Mouse (Mus musculus): ENCODE data around the gene Lhb.
A peak's percentile ranks its signal among the peaks of the same experiment; 100 is the strongest.
"Not testable (repeated sequence)": the region's sequence is repeated elsewhere in the genome, so short reads cannot be mapped to it uniquely, and the experiment has no call there.

Gene Lhb

DNA sequence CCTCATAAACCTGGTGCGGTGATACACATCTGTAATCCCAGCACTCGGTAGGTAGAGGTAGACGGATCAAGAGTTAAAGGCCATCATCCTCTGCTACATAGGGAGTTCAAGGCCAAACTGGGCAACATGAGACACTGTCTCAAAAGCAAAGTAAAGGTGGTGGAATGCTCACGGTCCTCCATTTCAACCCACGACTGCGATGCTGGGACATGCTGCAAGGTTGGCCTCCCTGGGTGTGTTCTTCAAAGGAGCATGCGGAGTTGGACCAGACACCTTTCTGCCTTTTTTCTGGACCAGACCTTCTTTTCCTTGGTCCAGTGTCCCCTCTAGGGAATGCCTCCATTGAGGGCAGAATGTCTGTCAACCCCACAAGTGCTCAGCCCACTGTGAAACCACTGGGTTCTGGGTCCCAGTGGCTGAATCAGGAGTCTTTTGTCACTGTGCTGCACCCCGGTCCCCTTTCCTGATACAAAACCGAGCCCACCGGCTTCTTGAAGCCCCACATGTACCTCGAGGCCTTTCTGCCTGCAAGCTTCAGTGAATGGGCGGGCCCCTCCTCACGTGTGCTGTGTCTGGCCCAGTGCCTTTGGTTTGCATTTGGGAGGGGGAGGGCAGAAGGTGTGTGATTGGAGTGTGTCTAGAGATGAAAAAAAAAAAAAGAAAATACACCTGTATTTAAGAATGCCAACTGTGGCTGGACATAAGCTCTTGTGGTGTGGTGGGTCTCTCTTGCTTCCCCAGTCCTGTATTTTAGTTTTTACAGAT lies 35.5 kb downstream of the Lhb start:
- DNase-seq, result no peak

DNA sequence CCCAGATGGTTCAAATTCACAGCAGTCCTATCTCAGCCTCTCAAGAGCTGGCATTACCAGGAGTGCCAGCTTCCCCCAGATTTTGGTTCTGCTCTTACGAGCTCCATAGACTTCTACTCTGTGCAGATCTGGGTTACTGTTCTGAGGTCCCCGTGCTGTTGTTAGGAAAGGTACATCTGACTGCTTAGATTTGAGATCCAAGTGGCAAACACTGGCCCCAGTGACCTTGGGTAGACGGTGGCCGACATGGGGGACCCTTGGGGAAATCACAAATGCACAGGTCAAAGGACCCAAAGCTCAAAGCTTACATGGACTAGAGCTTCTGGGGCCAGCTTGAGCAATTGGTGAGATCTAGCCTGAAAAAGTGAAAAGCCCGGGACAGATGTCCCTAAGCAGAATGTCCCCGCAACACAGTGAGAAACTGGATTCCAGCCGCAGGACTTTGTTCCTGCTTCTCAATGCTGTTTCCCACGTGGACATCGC lies 36.1 kb downstream of the Lhb start:
- DNase-seq, result no peak

DNA sequence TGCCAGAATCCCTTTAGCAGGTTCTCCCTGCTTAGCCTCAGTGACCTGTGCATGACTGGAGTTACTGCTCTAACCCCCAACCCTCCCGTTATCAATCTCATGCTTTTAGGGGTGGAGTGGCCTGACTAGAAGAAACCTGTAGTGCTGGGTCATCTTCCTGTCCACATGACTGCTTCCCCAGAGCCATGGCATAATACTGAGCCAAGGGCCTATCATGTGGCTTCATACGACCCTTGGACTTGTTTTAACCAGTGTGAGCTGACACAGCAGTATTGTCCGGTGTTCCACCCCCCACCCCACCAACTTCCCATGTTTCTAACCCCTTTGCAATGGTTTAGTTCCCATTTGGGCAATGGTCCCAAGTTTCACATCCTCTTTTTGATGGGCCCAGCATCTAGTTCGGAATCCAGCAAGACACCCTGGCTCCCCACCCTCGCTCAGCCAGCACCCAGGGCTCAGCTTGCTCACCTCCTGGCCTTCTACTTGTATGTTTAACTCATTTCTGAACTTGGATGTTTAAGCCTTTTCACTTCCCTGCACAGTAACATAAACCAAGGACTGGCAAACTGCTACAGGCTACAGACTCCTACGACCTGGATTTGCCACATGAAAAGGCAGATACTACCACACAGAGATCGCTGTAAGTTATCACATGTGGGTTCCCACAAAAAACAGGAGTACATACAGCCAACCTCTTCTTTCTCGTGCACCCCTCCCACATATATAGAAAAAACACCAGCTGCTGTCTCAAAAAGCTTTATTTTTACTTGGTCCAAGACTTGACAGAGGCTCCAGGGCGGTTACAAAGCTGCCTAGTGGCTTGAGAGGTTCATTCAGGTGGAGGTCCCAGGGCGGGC lies 36.8 kb downstream of the Lhb start:
- DNase-seq, result peak; percentile 77

DNA sequence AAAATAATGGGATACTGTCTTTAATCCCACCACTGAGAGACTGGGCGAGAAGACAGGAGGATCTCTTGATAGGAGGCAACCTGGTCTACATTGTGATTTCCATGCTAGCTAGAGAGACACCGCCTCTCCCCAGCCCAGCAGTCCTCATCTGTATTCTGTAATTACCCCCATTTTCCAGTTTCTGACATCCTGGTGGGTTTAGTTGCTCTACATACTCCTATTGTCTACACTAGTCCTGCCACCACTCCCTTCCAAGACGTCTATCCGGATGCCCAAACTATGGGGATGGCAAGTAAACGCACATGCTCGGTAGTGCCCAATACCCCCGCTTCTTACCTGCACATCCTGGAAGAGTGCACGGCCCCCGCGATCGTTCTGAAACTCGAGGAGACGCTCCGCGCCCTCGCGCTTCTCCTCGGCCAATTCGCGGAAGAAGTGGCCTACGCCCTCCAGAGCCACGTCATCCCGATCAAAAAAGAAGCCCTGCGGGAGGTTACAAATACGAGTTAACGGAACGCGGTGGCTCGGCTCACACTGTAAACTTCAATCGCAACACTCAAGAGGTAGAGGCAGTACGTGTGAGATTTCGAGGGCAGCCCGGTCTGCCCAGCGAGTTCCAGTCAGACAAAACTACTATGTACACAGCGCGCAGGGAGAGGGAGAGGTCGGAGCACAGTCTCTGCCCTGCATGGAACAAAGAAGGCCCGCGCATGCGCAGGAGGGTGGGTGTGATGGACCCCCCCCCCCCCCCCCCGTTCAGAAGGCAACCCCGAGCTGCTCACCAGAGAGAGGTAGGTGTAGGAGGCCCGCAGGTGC lies 38.3 kb downstream of the Lhb start:
- peak; percentile 90 for DNase-seq

DNA sequence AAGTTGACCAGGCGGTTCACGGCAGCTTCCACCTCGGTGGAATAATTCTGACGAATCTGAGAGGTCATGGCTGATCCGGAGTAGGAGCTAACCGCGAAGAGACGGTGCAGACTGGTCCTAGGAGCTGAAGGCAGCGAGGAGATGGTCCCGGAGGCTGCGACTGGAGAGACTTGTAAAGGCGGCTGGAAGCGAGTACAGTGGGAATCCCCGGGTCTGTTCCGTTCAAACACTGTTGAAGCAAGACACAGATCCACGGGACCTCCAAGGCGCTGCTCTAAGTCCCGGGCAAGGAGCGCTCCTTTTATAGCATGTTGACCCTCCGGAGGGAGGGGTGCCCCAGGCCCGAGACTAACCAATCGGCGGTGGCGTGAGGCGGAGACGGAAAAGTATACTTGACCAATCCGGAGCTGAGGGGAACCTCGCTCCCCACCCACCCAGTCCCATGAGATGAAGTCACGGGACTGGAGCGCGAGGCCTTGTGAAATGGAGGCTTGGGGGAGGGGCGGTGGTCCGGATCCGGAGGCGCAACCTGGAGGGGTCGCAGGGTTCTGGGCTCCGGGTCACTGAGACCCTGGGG lies 39.0 kb downstream of the Lhb start, which contains the start of gene Ftl1:
Gene Ftl1 (minus strand): TSS at position 321 of the 577 bp plus-strand sequence.
- peak; percentile 98 for DNase-seq

DNA sequence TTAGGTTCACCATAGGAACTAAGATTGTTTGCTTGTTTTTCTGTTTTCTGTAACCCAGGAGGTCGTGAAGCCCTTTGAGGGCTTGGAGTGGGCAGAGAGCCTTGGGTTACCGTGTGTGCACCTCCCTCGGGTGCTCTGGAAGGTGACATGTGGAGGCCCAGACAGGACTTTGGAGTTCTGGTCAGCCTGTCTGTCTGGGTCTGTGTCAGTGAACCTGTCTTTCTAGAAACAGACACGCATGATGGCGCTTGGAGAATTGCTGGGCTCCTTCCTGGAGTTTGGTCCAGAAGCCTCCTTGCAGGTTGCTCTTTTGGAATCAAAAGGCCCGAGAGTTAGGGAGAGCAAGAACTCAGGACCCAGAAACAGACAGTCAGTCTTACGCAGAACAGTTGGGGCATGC lies 39.8 kb downstream of the Lhb start:
- peak; percentile 70 for DNase-seq

DNA sequence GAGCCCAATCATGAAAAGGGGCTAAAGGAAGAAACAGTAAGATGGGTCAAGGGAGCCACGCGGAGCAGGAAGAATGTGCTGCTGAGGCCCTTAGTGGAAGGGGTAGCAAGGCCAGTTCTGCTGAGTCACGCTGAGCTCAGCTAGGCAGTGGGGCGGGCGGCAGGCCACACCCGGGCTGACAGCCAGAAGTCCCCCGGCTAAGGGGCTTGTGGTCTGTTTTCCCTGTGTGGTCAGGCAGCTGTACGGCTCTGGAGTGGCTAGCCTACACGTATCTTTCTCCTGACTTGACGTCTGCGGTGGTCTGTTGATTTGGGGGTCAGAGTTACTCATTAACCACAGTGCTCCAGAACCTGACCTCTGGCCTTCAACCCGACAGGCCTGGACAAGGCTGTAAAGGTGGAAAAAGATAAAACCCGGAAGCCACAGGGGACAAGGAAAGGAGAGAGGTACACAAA lies 40.3 kb downstream of the Lhb start:
- peak; percentile 83 for DNase-seq

DNA sequence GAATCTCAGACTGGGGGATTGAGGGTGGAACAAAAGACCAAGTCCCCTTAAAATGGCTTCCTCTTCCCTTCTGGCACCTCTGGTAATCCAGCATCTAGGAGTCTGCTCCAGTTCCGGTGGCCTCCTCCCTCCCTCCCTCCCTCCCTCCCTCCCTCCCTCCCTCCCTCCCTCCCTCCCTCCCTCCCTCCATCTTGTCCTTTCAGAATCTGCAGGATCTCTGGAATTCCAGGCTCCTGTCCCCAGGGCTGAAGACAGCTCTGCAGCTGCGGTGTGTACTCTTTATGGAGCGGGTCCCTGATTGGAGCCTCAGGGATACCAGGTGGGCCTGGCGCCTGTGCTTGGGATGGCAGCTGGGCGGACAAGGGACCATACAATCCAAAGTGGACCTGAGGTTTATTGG lies 40.7 kb downstream of the Lhb start:
- DNase-seq, result peak; percentile 39

DNA sequence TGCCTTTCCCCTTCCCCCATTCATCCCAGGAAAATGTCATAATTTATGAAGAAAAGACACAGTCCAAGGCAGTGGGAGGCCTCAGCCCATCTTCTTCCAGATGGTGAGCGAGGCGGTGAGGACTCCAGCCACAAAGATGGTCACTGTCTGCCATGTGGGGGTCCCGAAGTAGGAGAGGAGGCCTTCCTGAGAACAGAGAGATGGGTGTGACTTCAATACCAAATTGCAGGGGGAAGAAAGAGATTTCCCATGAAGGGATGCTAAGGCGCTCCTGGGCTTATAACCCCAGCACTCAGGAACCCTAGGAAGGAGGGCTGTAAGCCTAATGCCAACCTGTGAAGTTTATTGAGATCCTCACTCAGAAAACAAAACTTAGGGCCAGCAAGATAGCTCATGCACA lies 41.2 kb downstream of the Lhb start:
- no peak for DNase-seq

DNA sequence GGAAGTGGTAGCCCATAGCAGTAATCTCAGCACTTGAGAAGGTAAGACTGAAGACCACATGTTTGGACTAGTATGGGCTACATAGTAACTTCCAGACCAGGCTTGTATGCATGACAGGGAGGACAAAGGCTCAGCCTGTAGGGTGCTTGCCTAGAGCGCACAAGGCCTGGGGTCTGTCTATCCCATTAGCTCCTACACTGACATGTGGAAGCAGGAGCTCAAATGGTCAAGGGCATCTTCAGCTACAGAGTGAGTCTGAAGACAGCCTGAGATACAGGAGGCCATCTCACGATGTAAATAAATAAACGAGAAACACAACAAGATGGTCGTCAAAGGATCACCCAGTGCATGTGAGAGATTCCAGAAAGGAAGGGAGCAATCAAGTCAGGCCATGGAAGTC lies 41.7 kb downstream of the Lhb start:
- no peak for DNase-seq

DNA sequence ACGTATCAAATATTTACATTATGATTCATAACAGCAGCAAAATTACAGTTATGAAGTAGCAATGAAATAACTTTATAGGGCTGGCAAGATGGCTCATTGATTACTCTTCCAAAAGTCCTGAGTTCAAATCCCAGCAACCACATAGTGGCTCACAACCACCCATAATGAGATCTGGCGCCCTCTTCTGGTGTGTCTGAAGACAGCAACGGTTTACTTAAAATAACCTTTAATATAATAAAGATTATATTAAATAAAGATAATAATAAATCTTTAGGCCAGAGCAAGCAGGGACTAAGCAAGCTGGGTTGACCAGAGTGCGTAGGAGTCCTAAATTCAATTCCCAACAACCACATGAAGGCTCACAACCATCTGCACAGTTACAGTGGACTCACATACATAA lies 42.2 kb downstream of the Lhb start:
- not testable (repeated sequence) for DNase-seq

DNA sequence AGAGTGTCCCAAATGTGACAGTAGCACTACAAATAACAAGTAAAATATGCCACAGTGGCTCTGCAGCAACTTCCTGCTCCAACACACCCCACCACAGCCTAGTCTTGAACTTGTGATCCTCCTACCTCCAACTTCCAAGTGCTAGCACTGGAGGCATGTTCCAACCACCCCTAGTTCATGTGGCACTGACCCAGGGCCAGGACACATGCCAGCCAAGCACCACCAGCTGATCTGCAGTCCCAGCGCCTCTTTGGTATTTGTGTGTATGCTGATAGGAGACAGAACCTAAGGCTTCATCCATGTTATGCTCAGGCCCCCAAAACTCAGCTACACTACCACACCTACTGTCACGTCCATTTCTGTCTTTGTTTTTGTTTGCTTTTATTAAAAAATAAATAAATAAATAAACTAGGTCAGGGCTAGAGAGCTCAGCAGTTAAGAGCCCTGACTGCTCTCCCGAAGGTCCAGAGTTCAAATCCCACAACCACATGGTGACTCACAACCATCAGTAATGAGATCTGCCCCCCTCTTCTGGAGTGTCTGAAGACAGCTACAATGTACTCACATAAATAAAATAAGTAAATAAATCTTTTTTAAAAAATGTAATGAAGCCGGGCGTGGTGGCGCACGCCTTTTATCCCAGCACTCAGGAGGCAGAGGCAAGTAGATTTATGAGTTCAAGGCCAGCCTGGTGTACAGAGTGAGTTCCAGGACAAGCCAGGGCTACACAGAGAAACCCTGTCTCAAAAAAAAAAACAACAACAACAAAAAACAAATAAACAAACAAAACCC lies 43.6 kb downstream of the Lhb start:
- DNase-seq, result no peak

DNA sequence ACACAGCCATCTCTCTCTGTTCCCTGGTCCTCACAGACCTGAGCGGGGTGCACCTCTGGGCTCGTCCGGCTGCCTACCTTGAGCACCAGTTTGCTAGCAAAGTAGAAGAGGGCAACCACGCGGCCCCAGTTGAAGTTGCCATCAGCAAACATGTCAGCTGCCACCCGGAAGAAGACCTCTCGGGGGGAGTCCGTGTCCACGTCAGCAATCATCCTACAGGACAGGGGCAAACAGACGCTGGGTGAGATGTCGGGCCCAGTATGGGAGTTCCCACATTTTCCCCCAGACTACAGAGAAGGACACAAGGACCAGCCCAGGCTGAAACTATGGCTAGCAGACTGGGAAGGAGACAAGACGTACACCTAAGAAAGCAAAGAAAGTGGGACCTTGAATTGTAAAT lies 44.5 kb downstream of the Lhb start:
- no peak for DNase-seq

DNA sequence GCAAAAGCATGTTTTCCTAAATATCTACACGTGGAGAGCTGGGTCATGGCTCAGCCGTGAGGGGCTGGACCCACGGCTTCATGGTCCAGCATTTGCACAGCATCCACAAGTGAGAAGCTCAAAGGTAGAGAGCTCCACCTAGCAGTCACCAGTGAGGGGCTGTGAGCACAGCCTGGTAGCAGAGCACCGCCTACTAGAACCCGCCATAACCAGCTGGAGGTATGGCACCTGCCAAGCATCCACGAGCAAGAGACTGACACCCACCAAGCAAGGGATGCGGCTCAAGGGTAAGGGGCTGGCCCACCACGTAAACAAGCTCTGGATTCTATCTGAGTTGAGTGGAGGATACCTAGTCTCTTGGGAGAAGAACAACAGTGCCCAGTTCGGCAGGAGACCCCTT lies 44.9 kb downstream of the Lhb start:
- DNase-seq, result peak; percentile 49

DNA sequence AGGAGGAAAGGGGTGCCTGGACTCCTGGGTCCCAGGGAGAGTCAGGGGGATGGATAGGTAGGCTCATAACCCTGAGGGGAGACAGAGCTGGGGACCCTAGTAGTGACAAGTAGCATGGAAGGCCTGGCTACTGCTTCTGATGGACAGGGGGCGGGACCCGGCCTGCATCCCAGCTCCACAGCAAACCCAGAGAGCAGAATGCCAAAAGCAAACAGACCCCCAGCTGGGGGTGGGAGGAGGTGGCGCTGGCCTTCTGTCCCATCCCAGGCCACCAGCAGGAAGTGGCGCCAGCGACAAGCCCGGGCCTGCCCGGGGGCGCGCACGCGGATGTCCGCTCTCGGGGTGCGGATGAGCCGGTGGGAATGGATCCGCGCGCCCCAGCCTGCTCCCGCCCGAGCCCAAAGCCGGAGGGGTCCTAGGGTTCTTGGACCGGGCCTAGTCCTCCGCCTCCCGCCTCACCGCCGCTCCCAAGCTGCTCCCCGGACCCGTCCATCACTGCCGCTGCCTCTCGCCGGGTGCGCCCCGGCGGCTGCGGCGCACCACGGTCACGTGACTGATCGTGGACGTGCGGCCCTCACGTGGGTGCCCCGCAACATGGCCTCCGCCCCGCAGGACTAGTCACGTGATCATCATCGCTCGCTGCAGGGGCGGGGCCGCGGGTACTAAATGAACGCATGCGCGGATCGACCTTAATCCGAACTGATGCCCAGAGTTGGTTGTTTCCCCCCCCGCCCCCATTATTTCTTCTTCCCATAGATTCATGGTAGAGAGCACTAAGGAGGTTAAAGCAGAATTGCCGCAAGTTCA lies 45.9 kb downstream of the Lhb start, which contains the start of gene Bax:
Gene Bax (minus strand): TSS at position 616 of the 807 bp plus-strand sequence.
- peak; percentile 97 for DNase-seq

DNA sequence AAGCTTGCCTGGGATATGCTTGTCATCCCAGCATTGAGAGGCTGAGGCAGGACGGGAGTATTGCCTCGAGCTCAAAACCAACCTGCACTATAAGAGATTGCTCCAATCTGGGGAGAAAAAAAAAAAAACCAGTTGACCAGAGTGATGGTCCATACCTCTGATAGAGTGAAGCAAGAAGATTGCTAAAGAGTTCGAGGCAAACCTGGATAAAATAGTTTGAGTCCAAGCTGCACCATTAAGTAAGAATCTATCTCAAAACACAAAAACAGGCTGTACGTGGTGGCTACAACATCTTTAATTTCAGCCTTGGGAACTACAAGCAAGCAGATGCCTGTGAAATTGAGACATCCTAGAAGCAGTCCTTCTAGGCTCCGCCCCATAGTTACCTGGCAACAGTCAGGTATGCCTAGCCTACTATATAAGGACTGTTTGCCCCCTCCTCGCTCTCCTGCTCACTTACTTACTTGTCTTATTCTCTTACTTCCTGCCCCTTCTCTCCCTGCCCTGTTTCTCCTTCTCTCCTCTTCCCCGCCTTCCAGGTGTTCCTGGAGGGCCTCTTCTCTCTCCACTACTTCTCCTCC lies 46.6 kb downstream of the Lhb start:
- DNase-seq, result no peak

DNA sequence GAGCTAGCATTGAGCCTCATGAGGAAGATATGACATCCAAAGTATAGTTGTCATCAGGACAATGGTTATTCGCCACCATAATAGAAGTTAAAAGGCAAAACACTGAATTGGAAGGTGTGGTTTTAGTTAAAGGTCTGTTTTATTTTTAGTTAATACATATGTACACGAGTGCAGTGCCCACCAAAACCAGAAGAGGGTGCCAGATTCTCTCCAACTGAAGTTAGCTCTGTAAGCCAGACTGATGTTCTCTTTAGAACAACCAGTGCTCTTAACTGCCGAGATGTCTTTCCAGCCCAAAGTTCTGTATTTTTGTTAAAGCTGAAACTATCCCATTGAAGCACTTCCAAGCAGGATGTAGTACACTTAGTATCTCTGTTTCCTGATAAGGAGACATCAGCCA lies 50.2 kb downstream of the Lhb start:
- peak; percentile 84 for DNase-seq

Data from kidney, postnatal 14 days (tissue).